Mouse (Mus musculus) CD4-positive naive resting alpha-beta T cell, adult 76 days (primary cell): ENCODE results near the gene Pabpn1. TPM values are rescaled to one million over a fixed set of nuclear protein-coding genes. Genes with fewer than 3 reads are reported as not detected.

Source experiments
- total RNA-seq: library from RNA; stranded (reverse); gene quantifications from one replicate; pipeline ENCODE4 v1.2.4, GENCODE M21; 2023

Pabpn1 gene
- total RNA-seq = 243 TPM

GRCm38 (mm10) chr14:54892200-54892599 lies at the start of gene Pabpn1:
TSS of gene Pabpn1 (plus strand) at chr14:54892500.

GRCm38 (mm10) chr14:54870861-54871260 lies 21.4 kb upstream of the Pabpn1 start, which contains the start of gene Homez:
TSS of gene Homez (minus strand) at chr14:54870961.

GRCm38 (mm10) chr14:54877048-54877715 lies 15.1 kb upstream of the Pabpn1 start, which contains the start of gene Ppp1r3e:
TSS of gene Ppp1r3e (minus strand) at chr14:54877550.

GRCm38 (mm10) chr14:54883154-54884021 lies 8.9 kb upstream of the Pabpn1 start, which contains the start of the genes Bcl2l2 and Gm20521:
TSS of gene Bcl2l2 (plus strand) at chr14:54883377.
TSS of gene Gm20521 (plus strand) at chr14:54883441.

GRCm38 (mm10) chr14:54912886-54913285 lies 20.6 kb downstream of the Pabpn1 start, which contains the start of gene Slc22a17:
TSS of gene Slc22a17 (minus strand) at chr14:54913132.

GRCm38 (mm10) chr14:54925349-54926342 lies 33.3 kb downstream of the Pabpn1 start, which contains the start of gene Efs:
TSS of gene Efs (minus strand) at chr14:54926126.

GRCm38 (mm10) chr14:54932645-54933150 lies 40.4 kb downstream of the Pabpn1 start, which contains the start of gene Il25:
TSS of gene Il25 (plus strand) at chr14:54932695.

GRCm38 (mm10) chr14:54935904-54936830 lies 43.9 kb downstream of the Pabpn1 start, which contains the start of gene Cmtm5:
TSS of gene Cmtm5 (plus strand) at chr14:54936261.

Other genes starting within 250 kb of the Pabpn1 start
- gene 1700123O20Rik, start 206.3 kb upstream of the Pabpn1 start, total RNA-seq = 34.4 TPM
- 601 TPM for gene Acin1, start 205.6 kb upstream of the Pabpn1 start, total RNA-seq
- gene Gm29776, start 193.7 kb upstream of the Pabpn1 start, total RNA-seq = not detected
- not detected for gene Cebpe, start 180.3 kb upstream of the Pabpn1 start, total RNA-seq
- 0.85 TPM for gene Slc7a8, start 110.6 kb upstream of the Pabpn1 start, total RNA-seq
- not detected for gene Rnf212b, start 78.4 kb upstream of the Pabpn1 start, total RNA-seq
- 3.3 TPM for gene Homez, start 21.5 kb upstream of the Pabpn1 start, total RNA-seq
- 17.4 TPM for gene Ppp1r3e, start 14.9 kb upstream of the Pabpn1 start, total RNA-seq
- gene Bcl2l2, start 9.1 kb upstream of the Pabpn1 start, total RNA-seq = 1.4 TPM
- gene Gm20521, start 9.1 kb upstream of the Pabpn1 start, total RNA-seq = not detected
- 2.0 TPM for gene Slc22a17, start 20.6 kb downstream of the Pabpn1 start, total RNA-seq
- not detected for gene Efs, start 33.6 kb downstream of the Pabpn1 start, total RNA-seq
- not detected for gene Il25, start 40.2 kb downstream of the Pabpn1 start, total RNA-seq
- gene Cmtm5, start 43.8 kb downstream of the Pabpn1 start, total RNA-seq = not detected
- not detected for gene Myh6, start 74.4 kb downstream of the Pabpn1 start, total RNA-seq
- not detected for gene Gm17428, start 84.4 kb downstream of the Pabpn1 start, total RNA-seq
- not detected for gene Myh7, start 102.1 kb downstream of the Pabpn1 start, total RNA-seq
- gene Ngdn, start 123.0 kb downstream of the Pabpn1 start, total RNA-seq = 92.5 TPM
- gene Zfhx2, start 199.8 kb downstream of the Pabpn1 start, total RNA-seq = 21.5 TPM
- gene Thtpa, start 202.3 kb downstream of the Pabpn1 start, total RNA-seq = 4.0 TPM
- gene Ap1g2, start 214.1 kb downstream of the Pabpn1 start, total RNA-seq = 104 TPM
- gene Jph4, start 224.4 kb downstream of the Pabpn1 start, total RNA-seq = not detected